Mouse (Mus musculus): ENCODE results near the gene Pigs.

The Pigs gene

GRCm38 (mm10) chr11:78367456-78368225, 39.4 kb downstream of the Pigs start:
- DNase-seq: no peak

GRCm38 (mm10) chr11:78370389-78370788, 42.2 kb downstream of the Pigs start:
- DNase-seq: peak; percentile 57

- DNase-seq: no peak
Observed at GRCm38 (mm10) chr11:78371711-78372110, 43.5 kb downstream of the Pigs start.

- no peak for DNase-seq
Observed at GRCm38 (mm10) chr11:78372166-78372565, 44.0 kb downstream of the Pigs start.

- DNase-seq: peak; percentile 25
Observed at GRCm38 (mm10) chr11:78372610-78373009, 44.4 kb downstream of the Pigs start.

- DNase-seq: no peak
Observed at GRCm38 (mm10) chr11:78374147-78374546, 45.9 kb downstream of the Pigs start.

GRCm38 (mm10) chr11:78377549-78378159, 49.4 kb downstream of the Pigs start:
- DNase-seq: no peak

- no peak for DNase-seq
Observed at GRCm38 (mm10) chr11:78380351-78380750, 52.1 kb downstream of the Pigs start.

- DNase-seq: no peak
Observed at GRCm38 (mm10) chr11:78380996-78381395, 52.8 kb downstream of the Pigs start.

GRCm38 (mm10) chr11:78382286-78382685, 54.1 kb downstream of the Pigs start:
- no peak for DNase-seq

- no peak for DNase-seq
Observed at GRCm38 (mm10) chr11:78382701-78383100, 54.5 kb downstream of the Pigs start.

GRCm38 (mm10) chr11:78385776-78386175, 57.6 kb downstream of the Pigs start:
- DNase-seq: no peak

- no peak for DNase-seq
Observed at GRCm38 (mm10) chr11:78386508-78387043, 58.4 kb downstream of the Pigs start, which contains the start of gene Foxn1. Foxn1 (minus strand) TSS chr11:78386558.

Measured in lung, postnatal 14 days (tissue).